In the genomic region with DNA sequence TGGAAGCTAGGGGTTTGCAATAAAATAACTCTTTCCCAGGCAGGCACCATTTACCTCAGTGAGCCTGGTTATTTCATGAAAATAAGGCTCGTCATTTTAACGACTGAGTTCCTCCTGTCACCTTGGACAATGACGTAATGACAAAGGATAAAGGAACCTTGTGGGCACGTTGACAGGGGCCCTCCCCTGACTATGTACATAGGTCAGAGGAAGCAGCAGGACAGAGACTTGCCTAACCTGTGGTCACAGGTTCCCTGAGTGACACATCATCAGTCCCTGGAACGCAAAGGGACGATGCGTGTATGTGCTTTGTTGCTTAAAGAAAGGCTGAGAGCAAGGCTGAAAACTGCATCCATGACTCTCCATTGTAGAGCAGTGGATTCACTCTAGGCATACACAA, we compare ENCODE assay signal across 13 mouse cellular contexts. TPM values are rescaled to one million over a fixed set of nuclear protein-coding genes. Genes with fewer than 3 reads are reported as not detected.
DNase-seq lines count a peak whose midpoint lies in the region; ATAC-seq and TF ChIP-seq lines count a peak whose summit lies in the region.
"Had no signal": no experiment of that assay in that cellular context is flagged by ENCODE, and none has a peak within 500 bp of the region (broad histone marks: within the 10 kb centered on the region; RNA-seq: fewer than 3 reads in every experiment).

No protein-coding gene starts in this region.

- H3K9me3 ChIP-seq in forebrain, embryonic 16.5 days (ENCODE audit: control insufficient read depth, low read length) = no peaks in the 10 kb centered on the region
- no peaks in the 10 kb centered on the region for H3K9me3 ChIP-seq in limb, embryonic 12.5 days
- H3K9me3 ChIP-seq in neural tube, embryonic 14.5 days (ENCODE audit: control insufficient read depth, low read length) = no peaks in the 10 kb centered on the region
- no peaks in the 10 kb centered on the region for H3K9me3 ChIP-seq in intestine, postnatal 0 days (ENCODE audit: control insufficient read depth)

- no peak overlapping the region for H3K4me3 ChIP-seq in forebrain, embryonic 16.5 days (replicated peaks; ENCODE audit: low read length)
- H3K4me3 ChIP-seq in limb, embryonic 12.5 days (replicated peaks) = no peak overlapping the region
- H3K4me3 ChIP-seq in neural tube, embryonic 14.5 days (ENCODE audit: low read depth, low read length) = no peak overlapping the region
- no peak overlapping the region for H3K4me3 ChIP-seq in intestine, postnatal 0 days (ENCODE audit: low read depth, low read length)

- peaks cover 70% of the 10 kb centered on the region for H3K4me1 ChIP-seq in forebrain, embryonic 16.5 days (replicated peaks; ENCODE audit: control insufficient read depth, insufficient read depth, low read length)
- H3K4me1 ChIP-seq in limb, embryonic 12.5 days (replicated peaks) = peaks cover 38% of the 10 kb centered on the region
- peaks cover 39% of the 10 kb centered on the region for H3K4me1 ChIP-seq in neural tube, embryonic 14.5 days (ENCODE audit: control insufficient read depth, insufficient read depth, low read length)
- no peaks in the 10 kb centered on the region for H3K4me1 ChIP-seq in intestine, postnatal 0 days (replicated peaks; ENCODE audit: control insufficient read depth, insufficient read depth, low read length)

- no peaks in the 10 kb centered on the region for H3K27me3 ChIP-seq in forebrain, embryonic 16.5 days (replicated peaks; ENCODE audit: control insufficient read depth, insufficient read depth, low read length)
- no peaks in the 10 kb centered on the region for H3K27me3 ChIP-seq in limb, embryonic 12.5 days
- no peaks in the 10 kb centered on the region for H3K27me3 ChIP-seq in neural tube, embryonic 14.5 days (ENCODE audit: control insufficient read depth, insufficient read depth, low read length)
- no peaks in the 10 kb centered on the region for H3K27me3 ChIP-seq in intestine, postnatal 0 days (replicated peaks; ENCODE audit: control insufficient read depth, insufficient read depth, low read length)
- H3K27me3 ChIP-seq: Patski had no signal

- peak overlapping the region; percentile 45 for H3K4me2 ChIP-seq in forebrain, embryonic 16.5 days (ENCODE audit: low read length)
- H3K4me2 ChIP-seq in limb, embryonic 12.5 days = 0 out of 2 replicates have a peak overlapping the region, but pooled peaks have one; percentile 23
- H3K4me2 ChIP-seq in neural tube, embryonic 14.5 days (ENCODE audit: low read depth, low read length) = peak overlapping the region; percentile 9; the same call in 1 of the 2 replicates
- no peak overlapping the region for H3K4me2 ChIP-seq in intestine, postnatal 0 days (replicated peaks; ENCODE audit: low read depth)
- H3K4me2 ChIP-seq: lung, embryonic 14.5 days had no signal

- peak overlapping the region; percentile 29; the same call in 1 of the 2 replicates for H3K27ac ChIP-seq in forebrain, embryonic 16.5 days (ENCODE audit: low read length)
- H3K27ac ChIP-seq in limb, embryonic 12.5 days = no peak overlapping the region
- 0 out of 2 replicates have a peak overlapping the region, but pooled peaks have one; percentile 28 for H3K27ac ChIP-seq in neural tube, embryonic 14.5 days (ENCODE audit: low read depth, low read length)
- H3K27ac ChIP-seq in intestine, postnatal 0 days (ENCODE audit: low read depth, low read length) = no peak overlapping the region

- 22% methylated on average over 7 of the region's 7 CpGs for WGBS in forebrain, embryonic 16.5 days
- 62% methylated on average over 7 of the region's 7 CpGs for WGBS in limb, embryonic 12.5 days
- 39% methylated on average over 7 of the region's 7 CpGs for WGBS in neural tube, embryonic 14.5 days
- 72% methylated on average over 7 of the region's 7 CpGs for WGBS in intestine, postnatal 0 days

- H3K36me3 ChIP-seq in forebrain, embryonic 16.5 days (ENCODE audit: control insufficient read depth, insufficient read depth) = peaks cover 20% of the 10 kb centered on the region
- peaks cover 25% of the 10 kb centered on the region for H3K36me3 ChIP-seq in limb, embryonic 12.5 days
- H3K36me3 ChIP-seq in neural tube, embryonic 14.5 days (ENCODE audit: control insufficient read depth, insufficient read depth, low read length) = peaks cover 34% of the 10 kb centered on the region
- H3K36me3 ChIP-seq in intestine, postnatal 0 days (ENCODE audit: control insufficient read depth, insufficient read depth) = no peaks in the 10 kb centered on the region

- peak; percentile 85 for DNase-seq in heart, adult 11 months
- DNase-seq in heart, postnatal 4 days = no peak
- DNase-seq in cerebellum, adult 8-10 months = no peak
- no peak for DNase-seq in spleen, adult 12 weeks (ENCODE audit: low spot score)
- DNase-seq: adrenal gland, postnatal 14 days; cerebellum, adult 11-12 months; left cerebral cortex, postnatal 4 days had no signal

- peak overlapping the region; percentile 28; the same call in 1 of the 2 replicates for H3K9ac ChIP-seq in forebrain, embryonic 16.5 days (replicated peaks; ENCODE audit: low read depth, low read length)
- no peak overlapping the region for H3K9ac ChIP-seq in limb, embryonic 12.5 days (replicated peaks)
- H3K9ac ChIP-seq in neural tube, embryonic 14.5 days (replicated peaks; ENCODE audit: low read depth, low read length) = peak overlapping the region; percentile 16; the same call in 1 of the 2 replicates
- H3K9ac ChIP-seq in intestine, postnatal 0 days (ENCODE audit: low read depth, low read length) = no peak overlapping the region
- H3K9ac ChIP-seq: lung, embryonic 14.5 days had no signal

- TF ChIP-seq CTCF in intestine, postnatal 0 days (IDR thresholded peaks at IDR 0.05; ENCODE audit: low read depth) = no peak

- no peak for ATAC-seq in forebrain, embryonic 16.5 days
- ATAC-seq in limb, embryonic 12.5 days (ENCODE audit: insufficient number of reproducible peaks, insufficient read depth, low FRiP score, low TSS enrichment, low read depth) = no peak
- ATAC-seq in neural tube, embryonic 14.5 days (ENCODE audit: low read depth) = no peak; the same call in 1 of the 2 replicates
- no peak for ATAC-seq in intestine, postnatal 0 days
- ATAC-seq: Patski had no signal

RNA-seq across cellular contexts. Expression of a gene that starts 13.4 kb away (rescaled TPM):
- 10 to 100 TPM; 48.0 to 57.3 TPM for total RNA-seq in heart, postnatal 4 days (2021)
- polyA plus RNA-seq in forebrain, embryonic 16.5 days (2015; fragmentation: Nextera tagmentation; extraction: Ambion mirVana) = 1,972 and 2,055 TPM in 2 replicates
- polyA plus RNA-seq in limb, embryonic 12.5 days (2016; fragmentation: Nextera tagmentation; extraction: Ambion mirVana) = 118 and 137 TPM in 2 replicates
- 1,731 and 2,267 TPM in 2 replicates for polyA plus RNA-seq in neural tube, embryonic 14.5 days (2014; fragmentation: Nextera tagmentation; extraction: Ambion mirVana)
- 43.7 and 47.7 TPM in 2 replicates for polyA plus RNA-seq in intestine, postnatal 0 days (2015; fragmentation: Nextera tagmentation; extraction: Ambion mirVana)

Comparison
In these comparisons a context has a peak if more than half of its experiments do, and no peak if none do; other contexts are left out.
1. H3K27ac ChIP-seq: peak in forebrain, embryonic 16.5 days (single experiment) and neural tube, embryonic 14.5 days (single experiment); none in limb, embryonic 12.5 days (single experiment) and intestine, postnatal 0 days (single experiment).
2. H3K9ac ChIP-seq: peak in forebrain, embryonic 16.5 days (single experiment) and neural tube, embryonic 14.5 days (single experiment); none in limb, embryonic 12.5 days (single experiment) and intestine, postnatal 0 days (single experiment).
3. RNA of a gene that starts 13.4 kb away (polyA plus RNA-seq): 1,731 to 2,267 TPM in neural tube, embryonic 14.5 days and 1,972 to 2,055 TPM in forebrain, embryonic 16.5 days; 118 to 137 TPM in limb, embryonic 12.5 days and 43.7 to 47.7 TPM in intestine, postnatal 0 days; every median in the first group is over 10 times any median in the second.